Mouse (Mus musculus): Measurements from ENCODE around the gene Syt12.
A peak's percentile ranks its signal among the peaks of the same experiment; 100 is the strongest.

The Syt12 gene

DNA sequence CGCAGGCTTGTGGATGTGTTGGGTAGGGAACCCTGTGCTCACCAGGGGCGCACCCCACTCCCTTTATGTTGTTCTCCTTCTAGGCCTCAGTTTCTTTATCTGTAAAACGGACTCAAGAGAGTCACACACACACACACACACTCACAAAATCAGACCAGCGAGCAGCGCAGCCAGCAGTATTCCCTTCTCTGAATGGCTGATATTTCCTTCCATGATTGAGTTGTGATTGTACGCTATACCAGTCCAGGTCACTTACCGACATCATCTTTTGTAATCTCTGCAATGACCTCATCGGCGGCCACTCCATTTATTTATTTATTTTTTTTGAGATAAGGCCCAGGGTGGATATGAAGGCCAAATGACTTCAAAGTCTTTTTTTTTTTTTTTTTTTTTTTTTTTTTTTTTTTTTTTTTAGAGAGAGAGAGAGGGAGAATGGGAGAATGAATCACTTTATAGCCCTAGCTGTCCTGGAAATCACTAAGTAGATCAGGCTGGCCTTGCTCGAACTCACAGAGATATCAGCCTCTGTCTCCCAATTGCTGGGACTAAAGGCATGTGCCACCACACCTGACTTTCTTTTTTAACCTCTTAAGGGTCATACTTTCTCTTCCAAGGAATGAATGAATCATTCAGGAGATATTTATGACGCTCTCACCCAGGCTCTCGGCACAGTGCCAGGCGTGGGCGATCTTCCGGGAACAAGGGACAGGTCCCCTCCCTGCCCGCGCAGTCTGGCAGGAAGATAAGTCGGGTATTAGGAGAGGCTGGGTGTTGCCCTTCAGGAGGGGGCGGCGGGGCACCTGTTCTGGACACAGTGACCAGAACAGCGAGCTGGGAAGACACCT is at the start of gene Syt12:
TSS of gene Syt12 (minus strand) at position 103 of the 845 bp plus-strand sequence.
- DNase-seq, result peak; percentile 24

GRCm38 (mm10) chr19:4521426-4522050 is 44.3 kb upstream of the Syt12 start:
- DNase-seq, result no peak

GRCm38 (mm10) chr19:4517483-4517882 is 40.2 kb upstream of the Syt12 start:
- DNase-seq, result no peak

DNA sequence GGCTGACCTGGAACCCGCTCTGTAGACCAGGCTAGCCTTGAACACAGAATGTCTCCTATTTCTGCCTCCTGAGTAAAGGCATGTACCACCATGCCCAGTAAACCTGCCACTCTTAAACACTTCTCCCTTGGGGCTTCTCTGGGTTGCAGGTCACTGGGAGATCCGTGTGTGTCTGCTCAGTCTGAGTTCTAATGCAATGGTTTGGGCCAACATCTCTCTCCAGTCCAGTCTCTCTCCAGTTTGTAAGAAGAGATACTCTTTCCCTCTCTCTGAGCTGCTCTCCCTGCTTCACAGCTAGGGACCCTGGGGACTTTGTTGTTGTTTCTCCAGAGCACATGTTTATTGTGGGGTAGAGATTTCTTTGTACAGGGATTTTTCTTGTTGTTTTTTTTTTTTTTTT is 39.0 kb upstream of the Syt12 start:
- no peak for DNase-seq

DNA sequence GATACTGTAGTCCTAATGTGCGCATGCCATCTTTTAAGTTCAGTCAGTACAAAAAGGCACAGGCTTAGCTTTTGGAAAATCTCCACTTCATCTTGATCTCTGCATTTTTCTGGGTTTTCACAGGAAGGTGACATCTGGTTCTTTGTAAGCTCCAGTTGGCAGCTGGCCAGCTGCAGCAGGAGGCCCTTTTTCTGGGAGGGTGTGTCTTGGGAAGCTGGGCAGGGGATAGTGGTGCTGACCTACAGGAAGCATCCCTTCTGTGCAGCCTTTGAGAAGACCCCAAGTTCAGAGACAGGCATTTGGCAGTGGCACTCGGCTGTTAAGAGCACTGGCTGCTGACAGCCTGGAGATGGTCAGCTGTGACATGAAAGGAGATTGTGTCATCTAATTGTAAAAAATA is 38.5 kb upstream of the Syt12 start:
- peak; percentile 37 for DNase-seq

- DNase-seq, result no peak
These were observed 36.1 kb upstream of the Syt12 start for GRCm38 (mm10) chr19:4513236-4513858.

- DNase-seq, result no peak
These were observed 34.0 kb upstream of the Syt12 start for GRCm38 (mm10) chr19:4511116-4511841.

- peak; percentile 100 for DNase-seq
These were observed 33.0 kb upstream of the Syt12 start, which contains the start of gene Pcx for GRCm38 (mm10) chr19:4509986-4510963. TSS of gene Pcx (plus strand) at chr19:4510472.

DNA sequence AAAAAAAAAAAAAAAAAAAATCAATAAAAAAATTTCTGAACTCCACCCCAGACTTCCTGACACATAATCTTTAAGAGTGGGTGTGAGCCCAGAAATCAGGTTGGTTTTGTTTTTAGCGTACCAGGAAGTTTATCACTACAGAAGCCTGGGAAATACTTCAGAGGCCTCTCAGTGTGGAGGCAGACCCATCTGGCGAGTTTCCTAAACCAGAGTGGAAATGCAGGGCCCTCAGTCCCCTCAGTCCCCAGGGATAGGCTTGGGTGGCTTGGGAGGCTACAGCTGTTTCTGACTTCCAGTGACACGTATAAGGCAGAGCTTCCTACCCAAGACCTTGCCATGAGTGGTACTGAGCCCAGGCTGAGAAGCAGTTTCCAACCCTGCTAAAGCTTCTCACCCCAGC is 30.5 kb upstream of the Syt12 start:
- no peak for DNase-seq

DNA sequence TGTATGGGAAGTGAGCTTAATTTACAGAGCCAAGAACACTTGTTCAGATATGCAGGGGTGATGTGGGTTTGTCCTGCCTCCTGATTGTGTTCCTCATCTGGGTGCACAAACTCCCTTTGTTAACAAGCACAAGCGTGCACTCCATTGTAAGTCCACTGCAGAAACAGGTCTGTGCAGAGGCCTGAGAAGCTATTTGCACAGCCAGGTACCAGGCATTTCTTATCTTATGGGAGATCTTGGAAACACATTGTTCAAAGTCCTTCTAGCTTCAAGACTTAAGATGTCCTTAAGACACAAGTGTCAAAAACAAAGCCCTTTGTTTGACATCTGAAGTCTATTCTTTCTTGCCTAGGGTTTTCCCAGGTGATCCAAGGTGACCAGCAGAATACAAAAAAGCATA is 27.6 kb upstream of the Syt12 start:
- DNase-seq, result no peak

GRCm38 (mm10) chr19:4502701-4503100 is 25.5 kb upstream of the Syt12 start:
- no peak for DNase-seq

DNA sequence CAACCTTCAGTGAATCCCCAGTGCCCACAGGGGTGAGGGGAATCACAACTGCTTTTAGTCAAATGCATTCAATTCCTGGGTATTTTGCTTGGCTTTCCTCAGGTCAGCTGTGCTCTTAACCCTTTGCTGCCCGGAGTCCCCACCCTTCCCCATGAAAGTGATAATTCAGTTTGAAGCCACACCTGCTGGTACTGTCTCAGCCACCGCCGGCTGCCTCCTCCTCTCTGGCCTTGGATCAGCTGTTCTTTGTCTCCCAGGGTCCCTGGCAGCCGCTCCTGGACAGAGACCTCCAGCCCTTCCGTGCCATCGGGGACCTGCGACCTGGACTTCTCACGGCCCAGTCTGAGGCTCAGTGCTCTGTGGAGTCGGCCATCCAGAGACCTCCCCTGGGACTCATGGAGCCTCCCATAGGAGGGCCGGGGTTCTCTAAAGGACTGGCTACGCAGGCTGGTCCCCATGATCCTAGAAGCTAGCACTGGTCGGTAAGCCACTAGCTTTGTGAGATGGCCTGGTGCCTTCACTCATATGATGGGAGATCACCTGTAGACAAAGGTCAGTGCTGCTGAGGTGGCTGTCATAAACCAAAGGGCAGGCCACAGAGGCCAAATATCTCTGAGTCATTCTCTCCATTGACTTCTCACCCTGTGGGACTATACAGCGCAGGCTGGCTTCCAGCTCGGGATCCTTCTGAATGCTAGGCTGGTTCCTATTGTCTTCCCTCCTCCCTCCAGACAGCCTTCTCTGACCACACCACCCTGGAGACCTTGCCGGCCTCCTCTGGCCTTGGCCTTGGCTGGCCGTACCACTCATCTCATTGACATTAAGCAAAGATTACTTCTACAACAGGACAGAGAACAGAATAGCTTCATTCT is 21.1 kb upstream of the Syt12 start, which contains the start of gene 2010003K11Rik:
TSS of gene 2010003K11Rik (minus strand) at position 522 of the 872 bp plus-strand sequence.
- no peak for DNase-seq

GRCm38 (mm10) chr19:4497263-4497973 is 20.2 kb upstream of the Syt12 start:
- DNase-seq, result peak; percentile 90

- DNase-seq, result no peak
These were observed 19.5 kb upstream of the Syt12 start for GRCm38 (mm10) chr19:4496535-4497262.

GRCm38 (mm10) chr19:4495814-4496213 is 18.6 kb upstream of the Syt12 start:
- DNase-seq, result no peak

DNA sequence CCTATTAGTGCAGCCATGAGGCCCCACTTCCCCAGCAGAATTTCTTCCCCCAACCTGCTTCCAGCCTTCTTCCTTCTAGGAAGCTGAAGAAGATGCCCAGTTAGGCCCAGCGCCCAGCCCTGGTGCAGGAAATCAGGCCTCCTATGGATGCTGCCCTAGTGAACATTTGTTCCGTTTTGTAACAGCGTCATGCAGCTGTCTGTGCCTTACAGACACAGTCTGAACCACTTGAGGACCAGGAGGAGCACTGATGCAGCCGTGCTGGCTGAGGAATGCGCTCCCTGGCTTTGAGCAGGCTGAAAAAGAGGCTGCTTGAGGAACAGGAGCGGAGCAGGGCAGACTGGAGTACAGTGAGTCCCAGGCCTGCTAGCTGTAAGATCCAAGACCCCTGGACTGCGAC is 17.5 kb upstream of the Syt12 start:
- no peak for DNase-seq

DNA sequence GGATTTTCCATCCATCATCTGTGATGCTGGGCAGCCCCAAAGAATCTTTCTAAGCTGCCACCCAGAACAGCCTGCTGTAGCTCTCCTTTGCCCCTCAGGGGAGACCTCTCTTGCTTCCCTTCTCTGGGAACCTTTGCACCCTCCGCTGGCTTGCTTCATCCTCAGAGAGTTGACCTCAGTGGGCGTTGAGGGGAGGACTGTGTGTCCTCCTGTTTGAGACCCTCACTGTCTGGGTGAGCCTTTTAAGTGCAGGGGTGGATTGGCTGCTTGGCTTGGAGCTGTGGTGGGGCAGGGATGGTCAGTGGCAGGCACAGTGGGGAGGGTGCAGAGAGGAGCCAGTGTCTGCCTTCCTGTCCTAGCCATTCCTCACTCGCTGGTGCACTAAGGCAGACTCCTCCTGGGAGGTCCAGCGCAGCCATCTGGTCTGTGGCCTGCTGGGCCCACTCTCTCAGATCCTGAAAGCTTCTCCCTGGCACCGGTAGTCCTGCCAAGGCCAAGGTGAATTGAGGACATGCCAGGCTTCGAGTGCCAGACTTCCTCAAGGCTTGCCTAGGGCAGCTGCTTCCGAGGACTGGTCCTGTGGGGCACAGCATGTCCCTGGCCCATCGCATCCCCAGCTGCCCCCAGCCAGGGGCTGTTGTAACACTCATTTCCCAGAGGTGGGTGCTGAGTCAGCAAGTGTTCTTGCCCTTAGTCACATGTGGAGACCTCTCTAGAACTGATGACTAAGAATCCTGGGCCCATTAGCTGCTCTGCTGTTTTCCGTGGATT is 15.5 kb upstream of the Syt12 start:
- DNase-seq, result no peak

DNA sequence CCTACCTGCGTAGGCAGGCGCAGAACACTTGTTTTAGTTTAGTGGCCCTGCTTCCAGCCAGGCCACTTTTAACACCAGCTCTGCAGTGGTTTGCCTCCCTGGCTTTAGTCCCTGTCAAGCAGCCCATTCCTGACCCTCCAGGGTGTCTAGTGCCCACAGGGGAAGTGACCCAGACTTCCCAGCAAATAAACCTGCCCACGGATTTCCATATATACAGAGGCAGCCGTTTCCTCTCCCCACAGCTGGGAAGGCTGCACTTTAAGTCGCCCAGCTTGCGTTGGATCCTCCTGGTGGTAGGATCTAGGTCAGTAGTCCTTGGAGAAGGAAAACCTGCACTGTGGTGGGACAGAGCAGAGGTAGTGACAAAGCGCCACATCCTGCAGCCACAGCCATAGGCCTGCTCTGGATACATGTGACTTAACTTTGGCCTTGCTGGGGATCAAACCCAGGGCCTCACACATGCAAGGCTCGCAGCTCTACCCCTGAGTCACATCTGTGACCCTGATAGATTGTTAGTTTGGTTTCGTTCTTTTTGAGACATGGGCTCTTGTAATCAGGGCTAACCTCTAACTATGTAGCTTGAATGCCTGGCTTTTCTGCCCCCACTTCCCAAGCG is 13.9 kb upstream of the Syt12 start:
- DNase-seq, result no peak
